Mouse (Mus musculus): ENCODE measurements at regions not wholly inside any gene's neighbourhood (a gene's known extent, or its start where the extent isn't known, plus 50 kb on each side); places are given as distances from the start of the nearest gene placed in this dataset.
"Not testable (repeated sequence)": the region's sequence is repeated elsewhere in the genome, so short reads cannot be mapped to it uniquely, and the experiment has no call there.

GRCm38 (mm10) chr13:104549016-104549415, 243.3 kb upstream of the Srek1ip1 start:
- no peak for DNase-seq (ENCODE audit: low read depth, low spot score)

GRCm38 (mm10) chr13:104553329-104553728, 239.0 kb upstream of the Srek1ip1 start:
- no peak for DNase-seq (ENCODE audit: low read depth, low spot score)

GRCm38 (mm10) chr13:104556609-104557008, 235.7 kb upstream of the Srek1ip1 start:
- DNase-seq (ENCODE audit: low read depth, low spot score): not testable (repeated sequence)

- DNase-seq (ENCODE audit: low read depth, low spot score): no peak
Measured at GRCm38 (mm10) chr13:104559876-104560275, 232.4 kb upstream of the Srek1ip1 start.

- DNase-seq (ENCODE audit: low read depth, low spot score): no peak
Measured at GRCm38 (mm10) chr13:104560500-104561114, 231.7 kb upstream of the Srek1ip1 start.

GRCm38 (mm10) chr13:104562536-104562935, 229.7 kb upstream of the Srek1ip1 start:
- DNase-seq (ENCODE audit: low read depth, low spot score): no peak

GRCm38 (mm10) chr13:104563019-104563418, 229.3 kb upstream of the Srek1ip1 start:
- DNase-seq (ENCODE audit: low read depth, low spot score): no peak

- no peak for DNase-seq (ENCODE audit: low read depth, low spot score)
Measured at GRCm38 (mm10) chr13:104563889-104564288, 228.4 kb upstream of the Srek1ip1 start.

GRCm38 (mm10) chr13:104569765-104570164, 222.5 kb upstream of the Srek1ip1 start:
- no peak for DNase-seq (ENCODE audit: low read depth, low spot score)

- DNase-seq (ENCODE audit: low read depth, low spot score): no peak
Measured at GRCm38 (mm10) chr13:104572236-104572635, 220.0 kb upstream of the Srek1ip1 start.

GRCm38 (mm10) chr13:104574396-104574795, 217.9 kb upstream of the Srek1ip1 start:
- DNase-seq (ENCODE audit: low read depth, low spot score): peak; percentile 77

GRCm38 (mm10) chr13:104576188-104576789, 216.0 kb upstream of the Srek1ip1 start:
- peak; percentile 62 for DNase-seq (ENCODE audit: low read depth, low spot score)

GRCm38 (mm10) chr13:104577856-104578255, 214.4 kb upstream of the Srek1ip1 start:
- no peak for DNase-seq (ENCODE audit: low read depth, low spot score)

GRCm38 (mm10) chr13:104580686-104581350, 211.5 kb upstream of the Srek1ip1 start:
- DNase-seq (ENCODE audit: low read depth, low spot score): no peak
